Mouse (Mus musculus) cerebellum, adult 2 months (tissue): ENCODE measurements around the gene Fam53b.

Experiments
- CTCF ChIP-seq: fragments of 200-500 bp; IDR thresholded peaks from 2 replicates; pipeline ENCODE4 v1.5.1; 2011; ENCODE audit warnings: low read depth, mild to moderate bottlenecking, control low read depth, low read length, moderate library complexity, borderline replicate concordance; ENCODE audit not compliant: insufficient read depth
- POLR2A ChIP-seq: fragments of 200-500 bp; IDR thresholded peaks from 2 replicates; pipeline ENCODE4 v1.6.1; 2011; ENCODE audit warnings: low read length, control low read depth, borderline replicate concordance; ENCODE audit not compliant: insufficient read depth

DNA sequence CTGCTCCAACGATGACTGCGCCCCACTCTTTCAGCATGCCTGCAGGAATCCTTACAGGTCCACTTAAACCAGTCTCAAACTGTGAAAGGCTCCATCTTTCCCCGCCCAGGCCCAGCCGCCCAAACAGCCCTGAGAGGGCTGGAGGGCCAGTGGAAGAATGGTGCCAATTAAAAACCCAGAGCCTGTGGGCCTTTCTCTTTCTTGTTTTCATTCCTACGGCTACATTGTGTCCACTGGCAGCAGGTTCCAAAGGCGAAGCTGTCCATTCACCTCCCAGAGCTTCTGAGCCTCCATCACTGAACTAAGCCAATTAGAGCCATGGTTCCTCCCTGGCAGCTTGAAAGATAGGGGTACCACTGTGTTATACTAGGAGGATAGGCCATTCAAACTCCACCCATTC lies 82.1 kb downstream of the Fam53b start:
- TF ChIP-seq POLR2A (no peak), CTCF (no peak)
